Mouse (Mus musculus): ENCODE data around the gene B4galnt4. TPM values are rescaled to one million over a fixed set of nuclear protein-coding genes. Genes with fewer than 3 reads are reported as not detected.

The B4galnt4 gene
- polyA plus RNA-seq, 1 experiment from 2014 or later, result 22.3 TPM

DNA sequence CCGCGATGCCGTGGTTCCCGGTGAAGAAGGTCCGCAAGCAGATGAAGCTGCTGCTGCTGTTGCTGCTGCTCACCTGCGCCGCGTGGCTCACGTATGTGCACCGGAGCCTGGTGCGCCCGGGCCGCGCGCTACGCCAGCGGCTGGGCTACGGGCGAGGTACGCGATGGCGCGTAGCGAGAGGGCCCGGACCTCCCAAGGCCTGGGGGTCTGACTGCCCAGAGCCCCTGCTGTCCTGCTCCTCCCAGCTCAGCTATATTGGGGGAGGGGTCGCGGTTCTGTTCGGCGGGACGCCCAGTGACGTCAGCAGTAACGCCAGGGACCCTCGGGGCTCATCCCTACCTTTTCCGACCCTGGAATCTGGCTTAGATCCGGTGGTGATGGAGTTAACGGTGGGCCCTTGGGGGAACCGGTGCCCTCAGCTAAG, 377 bp downstream of the B4galnt4 start:
- DNase-seq (ENCODE audit: low spot score), result peak; percentile 79
- H3K9ac ChIP-seq (ENCODE audit: low read length), result peak overlapping the region; percentile 99
- peak overlapping the region; percentile 93 for H3K4me2 ChIP-seq (ENCODE audit: low read depth, low read length, severe bottlenecking)
- no peaks in the 10 kb centered on the region; the same call in 1 of the 2 replicates for H3K27me3 ChIP-seq (ENCODE audit: control insufficient read depth, insufficient read depth, low read length)
- peak overlapping the region; percentile 82 for H3K4me3 ChIP-seq (ENCODE audit: low read depth, low read length)
- peak overlapping the region; percentile 64 for H3K27ac ChIP-seq (ENCODE audit: low read depth, low read length)
- H3K9me3 ChIP-seq (ENCODE audit: control insufficient read depth, low read length), result no peaks in the 10 kb centered on the region
- ATAC-seq (replicated peaks; ENCODE audit: low FRiP score), result peak; percentile 69
- peaks cover 10% of the 10 kb centered on the region; the same call in 1 of the 2 replicates for H3K4me1 ChIP-seq (replicated peaks; ENCODE audit: control insufficient read depth, insufficient read depth, low read length)
- H3K36me3 ChIP-seq (ENCODE audit: control insufficient read depth, insufficient read depth, low read length), result peaks cover 8% of the 10 kb centered on the region; the same call in 1 of the 2 replicates
- WGBS, result under 1% methylated on average over 37 of the region's 37 CpGs

DNA sequence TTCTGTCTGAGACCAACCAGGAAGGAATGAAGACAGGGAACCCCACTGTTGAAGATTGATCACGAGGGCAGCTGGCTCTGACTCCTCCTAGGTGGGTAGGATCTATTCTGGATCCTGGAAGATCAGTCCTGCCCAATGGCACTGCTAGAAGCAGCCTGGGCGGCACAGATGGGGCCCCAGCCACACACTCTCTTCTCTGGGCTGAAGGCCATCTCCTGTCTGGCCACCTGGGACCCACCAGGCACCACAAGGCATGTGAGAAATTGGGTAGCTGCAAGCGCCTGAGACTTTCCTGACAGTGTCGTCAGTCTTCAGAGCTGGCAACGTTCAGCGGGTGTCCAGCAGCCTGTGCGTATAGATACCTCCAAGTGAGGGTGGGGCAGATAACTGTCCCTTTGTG, 1.6 kb downstream of the B4galnt4 start:
- H3K36me3 ChIP-seq (ENCODE audit: control insufficient read depth, insufficient read depth, low read length), result peaks cover 8% of the 10 kb centered on the region; the same call in 1 of the 2 replicates
- H3K4me2 ChIP-seq (ENCODE audit: low read depth, low read length, severe bottlenecking), result no peak overlapping the region
- no peak overlapping the region for H3K4me3 ChIP-seq (ENCODE audit: low read depth, low read length)
- H3K4me1 ChIP-seq (replicated peaks; ENCODE audit: control insufficient read depth, insufficient read depth, low read length), result peaks cover 10% of the 10 kb centered on the region; the same call in 1 of the 2 replicates
- no peaks in the 10 kb centered on the region for H3K9me3 ChIP-seq (ENCODE audit: control insufficient read depth, low read length)
- H3K27ac ChIP-seq (ENCODE audit: low read depth, low read length), result no peak overlapping the region
- H3K27me3 ChIP-seq (ENCODE audit: control insufficient read depth, insufficient read depth, low read length), result no peaks in the 10 kb centered on the region; the same call in 1 of the 2 replicates
- H3K9ac ChIP-seq (ENCODE audit: low read length), result no peak overlapping the region
- ATAC-seq (replicated peaks; ENCODE audit: low FRiP score) (no peak), DNase-seq (ENCODE audit: low spot score) (no peak)
- 92% methylated on average over 7 of the region's 7 CpGs for WGBS

GRCm38 (mm10) chr7:141063353-141063752, 2.4 kb downstream of the B4galnt4 start:
- DNase-seq (ENCODE audit: low spot score) (no peak), ATAC-seq (replicated peaks; ENCODE audit: low FRiP score) (no peak)
- Histone ChIP-seq H3K4me2 (ENCODE audit: low read depth, low read length, severe bottlenecking) (no peak overlapping the region), H3K36me3 (ENCODE audit: control insufficient read depth, insufficient read depth, low read length) (peaks cover 10% of the 10 kb centered on the region; the same call in 1 of the 2 replicates), H3K4me3 (ENCODE audit: low read depth, low read length) (no peak overlapping the region), H3K9ac (ENCODE audit: low read length) (no peak overlapping the region), H3K27ac (ENCODE audit: low read depth, low read length) (no peak overlapping the region), H3K27me3 (ENCODE audit: control insufficient read depth, insufficient read depth, low read length) (no peaks in the 10 kb centered on the region; the same call in 1 of the 2 replicates), H3K4me1 (replicated peaks; ENCODE audit: control insufficient read depth, insufficient read depth, low read length) (peaks cover 10% of the 10 kb centered on the region; the same call in 1 of the 2 replicates), H3K9me3 (ENCODE audit: control insufficient read depth, low read length) (no peaks in the 10 kb centered on the region)
- 89% methylated on average over 3 of the region's 3 CpGs for WGBS

GRCm38 (mm10) chr7:141064175-141064574, 3.3 kb downstream of the B4galnt4 start:
- Histone ChIP-seq H3K36me3 (ENCODE audit: control insufficient read depth, insufficient read depth, low read length) (peaks cover 10% of the 10 kb centered on the region; the same call in 1 of the 2 replicates), H3K9ac (ENCODE audit: low read length) (no peak overlapping the region), H3K4me3 (ENCODE audit: low read depth, low read length) (no peak overlapping the region), H3K27ac (ENCODE audit: low read depth, low read length) (no peak overlapping the region), H3K4me1 (replicated peaks; ENCODE audit: control insufficient read depth, insufficient read depth, low read length) (peaks cover 10% of the 10 kb centered on the region; the same call in 1 of the 2 replicates), H3K4me2 (ENCODE audit: low read depth, low read length, severe bottlenecking) (no peak overlapping the region), H3K27me3 (ENCODE audit: control insufficient read depth, insufficient read depth, low read length) (no peaks in the 10 kb centered on the region; the same call in 1 of the 2 replicates), H3K9me3 (ENCODE audit: control insufficient read depth, low read length) (no peaks in the 10 kb centered on the region)
- WGBS, result 91% methylated on average over 7 of the region's 7 CpGs
- ATAC-seq (replicated peaks; ENCODE audit: low FRiP score), result no peak
- DNase-seq (ENCODE audit: low spot score), result no peak

DNA sequence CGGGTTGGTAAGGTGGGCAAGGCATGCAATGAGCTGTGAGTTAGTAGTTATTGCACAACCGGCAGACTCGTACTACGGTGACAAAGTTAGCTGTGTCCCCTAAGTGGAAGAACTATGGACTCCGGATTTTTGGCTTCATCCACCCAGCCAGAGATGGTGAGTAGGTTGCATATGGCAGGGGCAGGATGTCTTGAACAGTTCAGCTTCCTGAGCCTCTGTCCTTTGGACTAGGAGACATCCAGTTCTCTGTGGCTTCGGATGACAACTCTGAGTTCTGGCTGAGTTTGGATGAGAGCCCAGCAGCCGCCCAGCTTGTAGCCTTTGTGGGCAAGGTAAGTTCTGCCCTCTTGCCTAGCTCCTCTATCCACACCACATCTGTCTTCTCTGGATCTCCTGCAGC, 3.7 kb downstream of the B4galnt4 start:
- H3K36me3 ChIP-seq (ENCODE audit: control insufficient read depth, insufficient read depth, low read length), result peaks cover 10% of the 10 kb centered on the region; the same call in 1 of the 2 replicates
- WGBS, result 96% methylated on average over 7 of the region's 7 CpGs
- H3K4me2 ChIP-seq (ENCODE audit: low read depth, low read length, severe bottlenecking), result no peak overlapping the region
- H3K4me3 ChIP-seq (ENCODE audit: low read depth, low read length), result no peak overlapping the region
- DNase-seq (ENCODE audit: low spot score), result no peak
- no peak for ATAC-seq (replicated peaks; ENCODE audit: low FRiP score)
- no peaks in the 10 kb centered on the region; the same call in 1 of the 2 replicates for H3K27me3 ChIP-seq (ENCODE audit: control insufficient read depth, insufficient read depth, low read length)
- no peaks in the 10 kb centered on the region for H3K9me3 ChIP-seq (ENCODE audit: control insufficient read depth, low read length)
- peaks cover 10% of the 10 kb centered on the region; the same call in 1 of the 2 replicates for H3K4me1 ChIP-seq (replicated peaks; ENCODE audit: control insufficient read depth, insufficient read depth, low read length)
- H3K27ac ChIP-seq (ENCODE audit: low read depth, low read length), result no peak overlapping the region
- H3K9ac ChIP-seq (ENCODE audit: low read length), result no peak overlapping the region

GRCm38 (mm10) chr7:141068351-141068750, 7.4 kb downstream of the B4galnt4 start:
- Histone ChIP-seq H3K36me3 (ENCODE audit: control insufficient read depth, insufficient read depth, low read length) (peaks cover 10% of the 10 kb centered on the region; the same call in 1 of the 2 replicates), H3K9ac (ENCODE audit: low read length) (no peak overlapping the region), H3K4me1 (replicated peaks; ENCODE audit: control insufficient read depth, insufficient read depth, low read length) (0 out of 2 replicates have a peak, but pooled peaks cover 3% of the 10 kb centered on the region), H3K27me3 (ENCODE audit: control insufficient read depth, insufficient read depth, low read length) (peaks cover 10% of the 10 kb centered on the region; the same call in 1 of the 2 replicates), H3K4me2 (ENCODE audit: low read depth, low read length, severe bottlenecking) (no peak overlapping the region), H3K4me3 (ENCODE audit: low read depth, low read length) (no peak overlapping the region), H3K27ac (ENCODE audit: low read depth, low read length) (no peak overlapping the region), H3K9me3 (ENCODE audit: control insufficient read depth, low read length) (no peaks in the 10 kb centered on the region)
- DNase-seq (ENCODE audit: low spot score) (no peak), ATAC-seq (replicated peaks; ENCODE audit: low FRiP score) (no peak)
- 84% methylated on average over 19 of the region's 19 CpGs for WGBS

GRCm38 (mm10) chr7:141070058-141070862, 9.4 kb downstream of the B4galnt4 start:
- peak; percentile 89 for DNase-seq (ENCODE audit: low spot score)
- Histone ChIP-seq H3K4me2 (ENCODE audit: low read depth, low read length, severe bottlenecking) (peak overlapping the region; percentile 59), H3K4me3 (ENCODE audit: low read depth, low read length) (peak overlapping the region; percentile 27), H3K4me1 (replicated peaks; ENCODE audit: control insufficient read depth, insufficient read depth, low read length) (0 out of 2 replicates have a peak, but pooled peaks cover 3% of the 10 kb centered on the region), H3K9me3 (ENCODE audit: control insufficient read depth, low read length) (no peaks in the 10 kb centered on the region), H3K27me3 (ENCODE audit: control insufficient read depth, insufficient read depth, low read length) (peaks cover 10% of the 10 kb centered on the region; the same call in 1 of the 2 replicates), H3K9ac (ENCODE audit: low read length) (peak overlapping the region; percentile 43), H3K36me3 (ENCODE audit: control insufficient read depth, insufficient read depth, low read length) (peaks cover 2% of the 10 kb centered on the region; the same call in 1 of the 2 replicates), H3K27ac (ENCODE audit: low read depth, low read length) (no peak overlapping the region)
- peak; percentile 54 for ATAC-seq (replicated peaks; ENCODE audit: low FRiP score)
- WGBS, result 1% methylated on average over 51 of the region's 51 CpGs

DNA sequence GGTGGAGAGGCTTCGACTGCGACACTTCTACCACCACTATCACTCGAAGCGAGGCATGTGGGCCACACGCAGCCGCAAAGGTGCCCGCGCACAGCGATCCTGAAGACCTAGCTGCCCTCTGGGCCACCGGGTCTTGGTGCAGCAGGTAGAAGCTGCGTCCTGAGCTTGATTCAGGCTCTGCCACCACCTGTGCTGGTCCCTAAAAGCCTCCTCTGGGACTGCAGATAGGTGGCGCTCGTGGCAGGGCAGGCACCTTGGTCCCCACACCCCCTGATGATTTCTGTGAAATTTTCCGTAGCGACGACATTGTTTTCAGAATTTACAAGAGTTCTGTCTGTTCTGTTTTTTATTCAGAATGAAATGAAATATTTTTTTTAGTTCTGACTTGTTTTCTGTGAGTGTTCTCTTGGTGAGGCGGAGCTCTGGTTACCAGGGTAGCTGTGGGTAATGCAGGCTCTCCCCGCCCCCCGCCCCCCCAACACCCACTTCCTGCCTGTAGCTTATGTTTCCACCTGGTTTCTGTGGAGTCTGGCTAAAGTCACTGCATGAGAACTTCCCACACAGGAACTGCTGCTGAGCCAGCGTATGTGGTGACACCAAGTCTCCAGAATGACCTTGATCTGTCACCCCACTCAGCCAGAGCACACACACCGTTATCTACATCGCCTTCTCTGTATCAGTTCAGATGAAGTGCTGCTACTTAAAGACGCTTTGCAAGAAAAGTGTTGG, 11.3 kb downstream of the B4galnt4 start:
- Histone ChIP-seq H3K4me2 (ENCODE audit: low read depth, low read length, severe bottlenecking) (no peak overlapping the region), H3K36me3 (ENCODE audit: control insufficient read depth, insufficient read depth, low read length) (0 out of 2 replicates have a peak, but pooled peaks cover 2% of the 10 kb centered on the region), H3K4me3 (ENCODE audit: low read depth, low read length) (no peak overlapping the region), H3K4me1 (replicated peaks; ENCODE audit: control insufficient read depth, insufficient read depth, low read length) (0 out of 2 replicates have a peak, but pooled peaks cover 3% of the 10 kb centered on the region), H3K27me3 (ENCODE audit: control insufficient read depth, insufficient read depth, low read length) (peaks cover 10% of the 10 kb centered on the region; the same call in 1 of the 2 replicates), H3K9me3 (ENCODE audit: control insufficient read depth, low read length) (no peaks in the 10 kb centered on the region), H3K9ac (ENCODE audit: low read length) (no peak overlapping the region), H3K27ac (ENCODE audit: low read depth, low read length) (no peak overlapping the region)
- WGBS, result 39% methylated on average over 23 of the region's 23 CpGs
- peak; percentile 65 for DNase-seq (ENCODE audit: low spot score)
- ATAC-seq (replicated peaks; ENCODE audit: low FRiP score), result no peak

All from forebrain, embryonic 11.5 days (tissue).